Mouse (Mus musculus): Measurements from ENCODE around the gene Lrrc1. TPM values are rescaled to one million over a fixed set of nuclear protein-coding genes. Genes with fewer than 3 reads are reported as not detected.

Gene Lrrc1
- polyA plus RNA-seq, 1 experiment from 2014 or later, result 15.7 TPM

- no peaks in the 10 kb centered on the region for H3K4me1 ChIP-seq
- 83% methylated on average over 4 of the region's 4 CpGs for WGBS
- no peak overlapping the region for H3K9ac ChIP-seq
- H3K36me3 ChIP-seq, result no peaks in the 10 kb centered on the region
- H3K4me3 ChIP-seq, result no peak overlapping the region
- no peak overlapping the region for H3K27ac ChIP-seq
- no peak overlapping the region for H3K4me2 ChIP-seq
- ATAC-seq (ENCODE audit: insufficient number of reproducible peaks, insufficient read depth, low FRiP score, low TSS enrichment, low read depth), result no peak
- H3K9me3 ChIP-seq, result no peaks in the 10 kb centered on the region
- H3K27me3 ChIP-seq, result no peaks in the 10 kb centered on the region
Observed at GRCm38 (mm10) chr9:77571851-77572250, 27.2 kb upstream of the Lrrc1 start.

- no peak for ATAC-seq (ENCODE audit: insufficient number of reproducible peaks, insufficient read depth, low FRiP score, low TSS enrichment, low read depth)
- 44% methylated on average over 13 of the region's 13 CpGs for WGBS
- H3K36me3 ChIP-seq, result no peaks in the 10 kb centered on the region
Observed at GRCm38 (mm10) chr9:77568789-77569506, 24.3 kb upstream of the Lrrc1 start.

GRCm38 (mm10) chr9:77561827-77562226, 17.2 kb upstream of the Lrrc1 start:
- no peaks in the 10 kb centered on the region for H3K27me3 ChIP-seq
- no peak overlapping the region for H3K4me2 ChIP-seq
- no peak for ATAC-seq (ENCODE audit: insufficient number of reproducible peaks, insufficient read depth, low FRiP score, low TSS enrichment, low read depth)
- H3K36me3 ChIP-seq, result no peaks in the 10 kb centered on the region
- no peak overlapping the region for H3K4me3 ChIP-seq
- H3K27ac ChIP-seq, result no peak overlapping the region
- H3K9me3 ChIP-seq, result 0 out of 2 replicates have a peak, but pooled peaks cover 5% of the 10 kb centered on the region
- no peaks in the 10 kb centered on the region for H3K4me1 ChIP-seq
- no peak overlapping the region for H3K9ac ChIP-seq

More at GRCm38 (mm10) chr9:77568789-77569506, 24.3 kb upstream of the Lrrc1 start:
- Histone ChIP-seq H3K9ac (no peak overlapping the region), H3K9me3 (no peaks in the 10 kb centered on the region), H3K27me3 (no peaks in the 10 kb centered on the region), H3K4me1 (no peaks in the 10 kb centered on the region), H3K27ac (no peak overlapping the region), H3K4me3 (no peak overlapping the region), H3K4me2 (no peak overlapping the region)

- H3K27ac ChIP-seq, result no peak overlapping the region
- WGBS, result 64% methylated on average over 3 of the region's 3 CpGs
- no peaks in the 10 kb centered on the region for H3K36me3 ChIP-seq
- H3K4me2 ChIP-seq, result no peak overlapping the region
- no peaks in the 10 kb centered on the region for H3K27me3 ChIP-seq
- 0 out of 2 replicates have a peak, but pooled peaks cover 2% of the 10 kb centered on the region for H3K9me3 ChIP-seq
- no peak overlapping the region for H3K4me3 ChIP-seq
- ATAC-seq (ENCODE audit: insufficient number of reproducible peaks, insufficient read depth, low FRiP score, low TSS enrichment, low read depth), result no peak
- no peak overlapping the region for H3K9ac ChIP-seq
- H3K4me1 ChIP-seq, result no peaks in the 10 kb centered on the region
Observed at GRCm38 (mm10) chr9:77557963-77558362, 13.3 kb upstream of the Lrrc1 start.

GRCm38 (mm10) chr9:77557181-77557580, 12.5 kb upstream of the Lrrc1 start:
- 82% methylated on average over 4 of the region's 4 CpGs for WGBS
- ATAC-seq (ENCODE audit: insufficient number of reproducible peaks, insufficient read depth, low FRiP score, low TSS enrichment, low read depth), result no peak
- Histone ChIP-seq H3K27me3 (no peaks in the 10 kb centered on the region), H3K4me1 (no peaks in the 10 kb centered on the region), H3K27ac (no peak overlapping the region), H3K9ac (no peak overlapping the region), H3K9me3 (no peaks in the 10 kb centered on the region), H3K4me2 (no peak overlapping the region), H3K4me3 (no peak overlapping the region), H3K36me3 (no peaks in the 10 kb centered on the region)

GRCm38 (mm10) chr9:77556435-77556834, 11.8 kb upstream of the Lrrc1 start:
- 85% methylated on average over 9 of the region's 9 CpGs for WGBS
- no peaks in the 10 kb centered on the region for H3K4me1 ChIP-seq
- no peaks in the 10 kb centered on the region for H3K36me3 ChIP-seq
- H3K9ac ChIP-seq, result no peak overlapping the region
- no peak overlapping the region for H3K4me3 ChIP-seq
- H3K4me2 ChIP-seq, result no peak overlapping the region
- no peaks in the 10 kb centered on the region for H3K9me3 ChIP-seq
- ATAC-seq (ENCODE audit: insufficient number of reproducible peaks, insufficient read depth, low FRiP score, low TSS enrichment, low read depth), result no peak
- H3K27me3 ChIP-seq, result no peaks in the 10 kb centered on the region
- no peak overlapping the region for H3K27ac ChIP-seq

- Histone ChIP-seq H3K36me3 (no peaks in the 10 kb centered on the region), H3K9me3 (no peaks in the 10 kb centered on the region), H3K4me3 (no peak overlapping the region), H3K27ac (no peak overlapping the region), H3K27me3 (no peaks in the 10 kb centered on the region), H3K4me2 (no peak overlapping the region), H3K9ac (no peak overlapping the region), H3K4me1 (no peaks in the 10 kb centered on the region)
- 60% methylated on average over 2 of the region's 2 CpGs for WGBS
- ATAC-seq (ENCODE audit: insufficient number of reproducible peaks, insufficient read depth, low FRiP score, low TSS enrichment, low read depth), result no peak
Observed at GRCm38 (mm10) chr9:77553465-77553864, 8.8 kb upstream of the Lrrc1 start.

- no peak for ATAC-seq (ENCODE audit: insufficient number of reproducible peaks, insufficient read depth, low FRiP score, low TSS enrichment, low read depth)
- WGBS, result 72% methylated on average over 7 of the region's 7 CpGs
- Histone ChIP-seq H3K4me2 (no peak overlapping the region), H3K4me3 (no peak overlapping the region), H3K36me3 (no peaks in the 10 kb centered on the region), H3K4me1 (0 out of 2 replicates have a peak, but pooled peaks cover under 1% of the 10 kb centered on the region), H3K9me3 (no peaks in the 10 kb centered on the region), H3K9ac (no peak overlapping the region), H3K27ac (no peak overlapping the region), H3K27me3 (no peaks in the 10 kb centered on the region)
Observed at GRCm38 (mm10) chr9:77551036-77551512, 6.4 kb upstream of the Lrrc1 start.

GRCm38 (mm10) chr9:77546010-77546409, 1.3 kb upstream of the Lrrc1 start:
- peaks cover 28% of the 10 kb centered on the region for H3K4me1 ChIP-seq
- no peak for ATAC-seq (ENCODE audit: insufficient number of reproducible peaks, insufficient read depth, low FRiP score, low TSS enrichment, low read depth)
- 51% methylated on average over 3 of the region's 3 CpGs for WGBS
- H3K9ac ChIP-seq, result no peak overlapping the region
- H3K4me2 ChIP-seq, result peak overlapping the region; percentile 98
- H3K9me3 ChIP-seq, result no peaks in the 10 kb centered on the region
- no peaks in the 10 kb centered on the region for H3K27me3 ChIP-seq
- no peak overlapping the region for H3K4me3 ChIP-seq
- no peaks in the 10 kb centered on the region for H3K36me3 ChIP-seq
- H3K27ac ChIP-seq, result no peak overlapping the region

GRCm38 (mm10) chr9:77545068-77545421, 375 bp upstream of the Lrrc1 start:
- Histone ChIP-seq H3K36me3 (no peaks in the 10 kb centered on the region), H3K9ac (peak overlapping the region; percentile 87), H3K4me1 (peaks cover 28% of the 10 kb centered on the region), H3K4me2 (peak overlapping the region; percentile 98), H3K27me3 (no peaks in the 10 kb centered on the region), H3K4me3 (peak overlapping the region; percentile 78), H3K27ac (peak overlapping the region; percentile 90), H3K9me3 (no peaks in the 10 kb centered on the region)
- under 1% methylated on average over 17 of the region's 17 CpGs for WGBS
- 0 out of 2 replicates have a peak, but pooled peaks have one; percentile 33 for ATAC-seq (ENCODE audit: insufficient number of reproducible peaks, insufficient read depth, low FRiP score, low TSS enrichment, low read depth)

- Histone ChIP-seq H3K4me1 (peaks cover 28% of the 10 kb centered on the region), H3K9ac (peak overlapping the region; percentile 87), H3K27ac (no peak overlapping the region), H3K36me3 (no peaks in the 10 kb centered on the region), H3K4me3 (peak overlapping the region; percentile 78), H3K9me3 (no peaks in the 10 kb centered on the region), H3K4me2 (peak overlapping the region; percentile 98), H3K27me3 (no peaks in the 10 kb centered on the region)
- 0 out of 2 replicates have a peak, but pooled peaks have one; percentile 17 for ATAC-seq (ENCODE audit: insufficient number of reproducible peaks, insufficient read depth, low FRiP score, low TSS enrichment, low read depth)
- WGBS, result under 1% methylated on average over 40 of the region's 40 CpGs
Observed at GRCm38 (mm10) chr9:77543351-77544321, 1.0 kb downstream of the Lrrc1 start.
